Mouse (Mus musculus) myocyte (in vitro differentiated cells): Measurements from ENCODE around the gene Mylk4. TPM values are rescaled to one million over a fixed set of nuclear protein-coding genes. Genes with fewer than 3 reads are reported as not detected.
A peak's percentile ranks its signal among the peaks of the same experiment; 100 is the strongest.

Experiments
- H3K27me3 ChIP-seq: one replicate; pipeline ENCODE4 v1.6.1; 2011; ENCODE audit not compliant: control insufficient read depth, insufficient read depth, insufficient read length
- H3K36me3 ChIP-seq: one replicate; pipeline ENCODE4 v1.6.1; 2011; ENCODE audit not compliant: control insufficient read depth, insufficient read depth
- H3K4me2 ChIP-seq: one replicate; pipeline ENCODE4 v1.6.1; 2011; ENCODE audit warnings: low read depth, control low read depth
- H3K4me3 ChIP-seq: one replicate; pipeline ENCODE4 v1.5.1; 2011; ENCODE audit warnings: mild to moderate bottlenecking, control low read depth, moderate library complexity
- H3K79me2 ChIP-seq: one replicate; pipeline ENCODE4 v1.6.1; 2011; ENCODE audit not compliant: control insufficient read depth, insufficient read depth
- H3ac ChIP-seq: one replicate; pipeline ENCODE4 v1.6.1; 2011; ENCODE audit not compliant: control insufficient read depth, insufficient read length
- CEBPB ChIP-seq: IDR thresholded peaks from 2 replicates; pipeline ENCODE4 v1.6.1; 2011; ENCODE audit warnings: mild to moderate bottlenecking, moderate library complexity; ENCODE audit not compliant: poor library complexity, insufficient read depth, severe bottlenecking
- E2F4 ChIP-seq: IDR thresholded peaks from one replicate; pipeline ENCODE4 v1.6.1; 2011; ENCODE audit warnings: mild to moderate bottlenecking, control low read depth, moderate library complexity; ENCODE audit not compliant: insufficient read depth
- MAX ChIP-seq: IDR thresholded peaks from one replicate; pipeline ENCODE4 v1.6.1; 2011; ENCODE audit warnings: low read depth, mild to moderate bottlenecking, control low read depth
- MYOD1 ChIP-seq, 3 experiments: IDR thresholded peaks; one replicate each; pipeline ENCODE4 v1.6.1; 2011; ENCODE audit warnings: control low read depth in 2 of 3, low read depth in 2 of 3, mild to moderate bottlenecking in 2 of 3, moderate library complexity in 1 of 3; ENCODE audit not compliant: insufficient read length in 2 of 3, control insufficient read depth in 1 of 3
- MYOG ChIP-seq, 3 experiments: IDR thresholded peaks; one replicate each; pipeline ENCODE4 v1.6.1; 2011; ENCODE audit warnings: control low read depth in 2 of 3, low read depth in 2 of 3, mild to moderate bottlenecking in 2 of 3; ENCODE audit not compliant: insufficient read length in 2 of 3, control insufficient read depth in 1 of 3, insufficient read depth in 1 of 3
- POLR2A ChIP-seq: IDR thresholded peaks from one replicate; pipeline ENCODE4 v1.6.1; 2011; ENCODE audit warnings: low read depth, mild to moderate bottlenecking, control low read depth, moderate library complexity; ENCODE audit not compliant: insufficient read length
- POLR2AphosphoS2 ChIP-seq: IDR thresholded peaks from one replicate; pipeline ENCODE4 v1.6.1; 2011; ENCODE audit warnings: low read depth, control low read depth; ENCODE audit not compliant: insufficient read length
- REST ChIP-seq: IDR thresholded peaks from one replicate; pipeline ENCODE4 v1.6.1; 2011; ENCODE audit warnings: mild to moderate bottlenecking, control low read depth, moderate library complexity; ENCODE audit not compliant: insufficient read depth, insufficient read length
- SRF ChIP-seq: IDR thresholded peaks from one replicate; pipeline ENCODE4 v1.6.1; 2011; ENCODE audit warnings: low read depth; ENCODE audit not compliant: control insufficient read depth, insufficient read length
- TCF12 ChIP-seq: IDR thresholded peaks from one replicate; pipeline ENCODE4 v1.6.1; 2011; ENCODE audit warnings: mild to moderate bottlenecking, control low read depth; ENCODE audit not compliant: poor library complexity, insufficient read depth, severe bottlenecking
- TCF3 ChIP-seq: IDR thresholded peaks from one replicate; pipeline ENCODE4 v1.6.1; 2011; ENCODE audit warnings: low read depth, control low read depth; ENCODE audit not compliant: insufficient read length
- USF1 ChIP-seq: IDR thresholded peaks from one replicate; pipeline ENCODE4 v1.6.1; 2011; ENCODE audit warnings: low read depth, mild to moderate bottlenecking, control low read depth, moderate library complexity
- polyA plus RNA-seq: library from polyadenylated mRNA; unstranded; fragments of >200 nt; fragmentation: generic; extraction: Trizol; gene quantifications from one replicate; pipeline ENCODE4 v1.2.1, GENCODE M21; 2012; ENCODE audit warnings: missing spikeins

Mylk4 gene
- polyA plus RNA-seq, 1 experiment, result 31.1 TPM

- no peak for TF ChIP-seq POLR2A
- no peak for TF ChIP-seq POLR2AphosphoS2
- no peak for TF ChIP-seq TCF3
- TF ChIP-seq USF1, result no peak
- TF ChIP-seq E2F4, result no peak
- no peak for TF ChIP-seq SRF
- TF ChIP-seq CEBPB, result no peak
- no peak for TF ChIP-seq MYOG (IDR thresholded peaks at IDR 0.05; ENCODE audit: control insufficient read depth in 1 of 3, insufficient read depth in 1 of 3, insufficient read length in 2 of 3, low read depth in 2 of 3)
- no peak for TF ChIP-seq TCF12
- TF ChIP-seq MYOD1 (IDR thresholded peaks at IDR 0.05; ENCODE audit: control insufficient read depth in 1 of 3, insufficient read length in 2 of 3, low read depth in 2 of 3), result no peak
- TF ChIP-seq REST, result no peak
- TF ChIP-seq MAX, result no peak
- H3K79me2 ChIP-seq, result peaks cover 30% of the 10 kb centered on the region
These were observed 15.7 kb downstream of the Mylk4 start for GRCm38 (mm10) chr13:32768104-32768503.

GRCm38 (mm10) chr13:32764448-32764847 lies 19.3 kb downstream of the Mylk4 start:
- Histone ChIP-seq H3K27me3 (no peaks in the 10 kb centered on the region), H3K4me3 (no peak overlapping the region), H3K4me2 (no peak overlapping the region), H3K36me3 (no peaks in the 10 kb centered on the region), H3K79me2 (peaks cover 11% of the 10 kb centered on the region), H3ac (no peak overlapping the region)
- peak; percentile 14 for TF ChIP-seq TCF12
- no peak for TF ChIP-seq USF1
- TF ChIP-seq MYOD1 (IDR thresholded peaks at IDR 0.05; ENCODE audit: control insufficient read depth in 1 of 3, insufficient read length in 2 of 3, low read depth in 2 of 3), result peak in 2 of 3 experiments; percentile 42 to 71
- peak in 1 of 3 experiments; percentile 48 for TF ChIP-seq MYOG (IDR thresholded peaks at IDR 0.05; ENCODE audit: control insufficient read depth in 1 of 3, insufficient read depth in 1 of 3, insufficient read length in 2 of 3, low read depth in 2 of 3)
- TF ChIP-seq SRF, result no peak
- no peak for TF ChIP-seq REST

More at GRCm38 (mm10) chr13:32768104-32768503, 15.7 kb downstream of the Mylk4 start:
- Histone ChIP-seq H3K36me3 (no peaks in the 10 kb centered on the region), H3ac (no peak overlapping the region), H3K4me3 (no peak overlapping the region), H3K4me2 (no peak overlapping the region), H3K27me3 (no peaks in the 10 kb centered on the region)

- no peak overlapping the region for H3K4me3 ChIP-seq
- no peak overlapping the region for H3K4me2 ChIP-seq
- no peaks in the 10 kb centered on the region for H3K36me3 ChIP-seq
- H3ac ChIP-seq, result no peak overlapping the region
- TF ChIP-seq POLR2AphosphoS2 (no peak), TCF12 (no peak), MYOG (IDR thresholded peaks at IDR 0.05; ENCODE audit: control insufficient read depth in 1 of 3, insufficient read depth in 1 of 3, insufficient read length in 2 of 3, low read depth in 2 of 3) (no peak), E2F4 (no peak), USF1 (no peak)
- peaks cover 11% of the 10 kb centered on the region for H3K79me2 ChIP-seq
- no peaks in the 10 kb centered on the region for H3K27me3 ChIP-seq
These were observed 20.6 kb downstream of the Mylk4 start for GRCm38 (mm10) chr13:32763141-32763540.

GRCm38 (mm10) chr13:32760795-32761194 lies 23.0 kb downstream of the Mylk4 start:
- TF ChIP-seq E2F4 (no peak), CEBPB (no peak), SRF (no peak), MAX (no peak), USF1 (no peak), TCF3 (no peak), MYOG (IDR thresholded peaks at IDR 0.05; ENCODE audit: control insufficient read depth in 1 of 3, insufficient read depth in 1 of 3, insufficient read length in 2 of 3, low read depth in 2 of 3) (no peak), MYOD1 (IDR thresholded peaks at IDR 0.05; ENCODE audit: control insufficient read depth in 1 of 3, insufficient read length in 2 of 3, low read depth in 2 of 3) (no peak), POLR2AphosphoS2 (no peak), TCF12 (no peak), POLR2A (no peak), REST (no peak)
- no peak overlapping the region for H3K4me2 ChIP-seq
- H3K4me3 ChIP-seq, result no peak overlapping the region

GRCm38 (mm10) chr13:32759036-32759435 lies 24.7 kb downstream of the Mylk4 start:
- TF ChIP-seq MYOG (IDR thresholded peaks at IDR 0.05; ENCODE audit: control insufficient read depth in 1 of 3, insufficient read depth in 1 of 3, insufficient read length in 2 of 3, low read depth in 2 of 3), result no peak
- TF ChIP-seq MAX, result no peak
- no peak for TF ChIP-seq TCF3
- TF ChIP-seq CEBPB, result no peak
- H3K36me3 ChIP-seq, result no peaks in the 10 kb centered on the region
- H3K4me2 ChIP-seq, result no peak overlapping the region
- H3K4me3 ChIP-seq, result no peak overlapping the region
- no peaks in the 10 kb centered on the region for H3K27me3 ChIP-seq
- H3K79me2 ChIP-seq, result no peaks in the 10 kb centered on the region
- no peak overlapping the region for H3ac ChIP-seq

More at GRCm38 (mm10) chr13:32760795-32761194, 23.0 kb downstream of the Mylk4 start:
- Histone ChIP-seq H3ac (no peak overlapping the region), H3K27me3 (no peaks in the 10 kb centered on the region), H3K36me3 (no peaks in the 10 kb centered on the region), H3K79me2 (peaks cover 1% of the 10 kb centered on the region)
